Mouse (Mus musculus) left cerebral cortex, postnatal 36 days (tissue): Measurements from ENCODE around the gene Tor1aip1. TPM values are rescaled to one million over a fixed set of nuclear protein-coding genes. Genes with fewer than 3 reads are reported as not detected.

Experiments used
- DNase-seq, 2 experiments: peaks; one replicate each; pipeline ENCODE4 v3.0.0; 2021 to 2022; ENCODE audit warnings: low spot score in 2 of 2, mixed read lengths in 1 of 2
- intact Hi-C: fragments of 180-260 bp; cut with DNase I; formaldehyde crosslinking; loops from one replicate; pipeline ENCODE4 v1.15.1; 2025
- total RNA-seq, 2 experiments: library from RNA; stranded (reverse); gene quantifications; 2 replicates each; pipeline ENCODE4 v1.2.3; 2021

Tor1aip1 gene
- total RNA-seq, 2 experiments from 2014 or later: 26.4 to 30.6 TPM

GRCm38 (mm10) chr1:156035269-156035929 is 881 bp downstream of the Tor1aip1 start, which contains the start of gene Tor1aip2:
Tor1aip2 (plus strand) TSS chr1:156035403.
- intact Hi-C loops: no loop called here
- DNase-seq: no peak

- intact Hi-C loops: no loop called here
- DNase-seq: no peak
These were observed 1.6 kb downstream of the Tor1aip1 start for GRCm38 (mm10) chr1:156034661-156035060.

DNA sequence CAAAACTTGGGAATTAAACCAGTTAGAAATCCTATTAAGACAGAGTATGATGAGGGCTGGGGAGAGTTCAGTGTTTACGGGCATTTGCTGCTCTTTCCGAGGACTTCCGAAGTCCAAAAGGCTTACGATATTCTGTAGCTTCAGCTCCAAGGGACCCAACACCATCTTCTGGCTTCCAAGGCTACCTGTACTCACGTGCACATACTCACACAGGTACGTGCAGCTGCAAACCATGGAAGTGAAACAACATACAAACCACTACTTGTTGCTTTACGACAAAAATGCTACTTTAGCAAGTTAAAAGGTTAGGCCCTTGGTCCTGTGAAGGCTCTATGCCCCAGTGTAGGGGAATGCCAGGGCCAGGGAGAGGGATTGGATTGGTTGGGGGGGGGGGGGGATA is 2.4 kb downstream of the Tor1aip1 start:
- intact Hi-C loops: no loop called here
- DNase-seq: no peak

DNA sequence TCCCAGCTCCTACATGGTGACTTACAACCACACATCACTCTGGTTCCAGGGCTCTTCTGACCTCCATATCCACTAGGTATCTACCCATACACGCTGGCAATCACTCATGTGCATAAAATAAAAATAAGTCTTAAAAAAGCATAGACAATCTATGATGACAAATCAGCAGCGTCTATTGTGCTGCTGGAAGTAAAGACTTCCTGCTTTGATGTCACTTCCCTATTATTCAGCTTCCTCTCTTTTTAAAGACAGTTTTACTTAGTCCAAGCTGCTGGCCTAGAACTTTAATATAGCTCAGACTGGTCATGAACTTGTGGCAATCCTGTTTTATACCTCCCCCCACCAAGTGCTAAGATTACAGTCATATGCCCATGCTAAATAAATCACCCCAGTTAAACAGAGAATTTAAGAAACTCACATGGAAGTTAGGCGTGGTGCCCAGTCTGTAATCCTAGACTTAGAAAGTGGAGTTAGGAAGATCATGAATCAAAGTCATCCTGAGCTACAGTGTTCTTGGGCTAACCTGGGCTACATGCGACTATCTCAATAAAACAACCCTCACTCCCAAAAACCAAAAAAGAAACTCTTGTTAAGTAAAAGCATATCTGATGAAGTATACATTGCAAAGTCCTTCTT is 7.8 kb downstream of the Tor1aip1 start:
- intact Hi-C loops: no loop called here
- DNase-seq: no peak

- intact Hi-C loops: no loop called here
- no peak for DNase-seq
These were observed 8.4 kb downstream of the Tor1aip1 start for GRCm38 (mm10) chr1:156027849-156028248.

- intact Hi-C loops: no loop called here
- no peak for DNase-seq
These were observed 11.3 kb downstream of the Tor1aip1 start for GRCm38 (mm10) chr1:156024831-156025503.

- intact Hi-C loops: no loop called here
- no peak for DNase-seq
These were observed 15.9 kb downstream of the Tor1aip1 start for GRCm38 (mm10) chr1:156020402-156020801.

DNA sequence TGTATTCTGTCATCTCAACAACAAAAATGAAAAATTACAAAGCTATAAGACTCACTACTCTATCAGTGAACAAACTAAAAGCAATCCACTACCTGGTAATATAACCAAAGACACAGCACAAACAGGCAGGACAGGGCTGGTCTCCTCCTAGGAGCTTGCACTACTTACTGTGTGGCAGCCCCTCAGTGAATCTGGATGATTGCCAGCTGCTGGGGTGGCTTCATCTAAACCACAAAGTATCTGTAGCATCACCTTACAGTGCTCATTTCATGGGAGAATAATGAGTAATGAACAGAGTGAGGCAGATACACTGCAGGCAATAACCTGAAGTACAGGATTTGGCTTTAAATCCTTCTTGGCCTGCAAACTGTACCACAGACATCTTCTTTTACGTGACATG is 16.5 kb downstream of the Tor1aip1 start:
- DNase-seq: no peak
- intact Hi-C loops: loop anchor here (10.0 kb wide), 1 partner anchor 85 kb away; no protein-coding TSS in a partner anchor

- intact Hi-C loops: no loop called here
These were observed 27.3 kb downstream of the Tor1aip1 start for GRCm38 (mm10) chr1:156009003-156009402.

GRCm38 (mm10) chr1:156005906-156006305 is 30.4 kb downstream of the Tor1aip1 start:
- intact Hi-C loops: no loop called here
- DNase-seq: no peak

More at GRCm38 (mm10) chr1:156009003-156009402, 27.3 kb downstream of the Tor1aip1 start:
- DNase-seq: no peak

- intact Hi-C loops: no loop called here
- DNase-seq: no peak
These were observed 32.9 kb downstream of the Tor1aip1 start for GRCm38 (mm10) chr1:156003201-156003935.

GRCm38 (mm10) chr1:156002366-156002765 is 33.9 kb downstream of the Tor1aip1 start:
- intact Hi-C loops: no loop called here
- no peak for DNase-seq

DNA sequence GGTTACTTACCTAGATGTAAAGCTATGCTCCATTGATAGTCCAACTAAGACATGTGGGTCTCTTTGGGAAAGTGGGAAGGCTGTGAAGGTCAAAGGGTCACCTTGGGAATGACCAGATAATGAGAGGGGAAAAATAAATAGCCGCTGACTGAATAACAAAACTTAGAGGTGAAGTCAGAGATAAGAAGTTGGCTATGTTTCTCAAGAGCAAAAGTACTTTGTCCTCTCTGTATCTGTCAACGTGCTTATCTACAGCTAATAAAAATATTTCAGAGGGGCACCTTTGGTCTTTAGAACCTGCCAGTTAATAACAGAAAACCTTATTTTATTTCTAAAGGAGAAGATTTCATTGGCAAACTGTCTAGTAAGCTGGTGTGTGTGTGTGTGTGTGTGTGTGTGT is 40.7 kb downstream of the Tor1aip1 start:
- no peak for DNase-seq
- intact Hi-C loops: no loop called here

GRCm38 (mm10) chr1:155994524-155994923 is 41.8 kb downstream of the Tor1aip1 start:
- intact Hi-C loops: no loop called here
- DNase-seq: no peak

GRCm38 (mm10) chr1:155990391-155990790 is 45.9 kb downstream of the Tor1aip1 start:
- intact Hi-C loops: no loop called here
- no peak for DNase-seq

- no peak for DNase-seq
- intact Hi-C loops: no loop called here
These were observed 46.9 kb downstream of the Tor1aip1 start for GRCm38 (mm10) chr1:155989387-155989786.

DNA sequence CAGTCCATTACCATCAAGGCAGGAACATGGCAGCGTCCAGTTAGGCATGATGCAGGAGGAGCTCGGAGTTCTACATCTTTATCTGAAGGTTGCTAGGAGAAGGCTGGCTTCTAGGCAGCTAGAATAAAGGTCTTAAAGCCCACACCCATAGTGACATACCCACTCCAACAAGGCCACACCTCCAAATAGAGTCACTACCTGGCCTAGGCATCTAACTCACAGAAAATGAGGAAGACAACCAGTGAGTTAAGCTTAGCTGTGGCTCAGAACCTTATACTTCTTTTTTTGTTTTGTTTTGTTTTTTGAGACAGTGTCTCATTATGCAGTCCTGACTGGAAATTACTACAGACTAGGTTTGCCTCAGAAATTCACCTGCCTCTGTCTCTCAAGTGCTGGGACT is 48.7 kb downstream of the Tor1aip1 start:
- intact Hi-C loops: no loop called here
- no peak for DNase-seq

- intact Hi-C loops: loop anchor here (5.0 kb wide), 1 partner anchor 702 kb away; no protein-coding TSS in a partner anchor
- DNase-seq: no peak
These were observed 61.3 kb downstream of the Tor1aip1 start for GRCm38 (mm10) chr1:155974931-155975330.

DNA sequence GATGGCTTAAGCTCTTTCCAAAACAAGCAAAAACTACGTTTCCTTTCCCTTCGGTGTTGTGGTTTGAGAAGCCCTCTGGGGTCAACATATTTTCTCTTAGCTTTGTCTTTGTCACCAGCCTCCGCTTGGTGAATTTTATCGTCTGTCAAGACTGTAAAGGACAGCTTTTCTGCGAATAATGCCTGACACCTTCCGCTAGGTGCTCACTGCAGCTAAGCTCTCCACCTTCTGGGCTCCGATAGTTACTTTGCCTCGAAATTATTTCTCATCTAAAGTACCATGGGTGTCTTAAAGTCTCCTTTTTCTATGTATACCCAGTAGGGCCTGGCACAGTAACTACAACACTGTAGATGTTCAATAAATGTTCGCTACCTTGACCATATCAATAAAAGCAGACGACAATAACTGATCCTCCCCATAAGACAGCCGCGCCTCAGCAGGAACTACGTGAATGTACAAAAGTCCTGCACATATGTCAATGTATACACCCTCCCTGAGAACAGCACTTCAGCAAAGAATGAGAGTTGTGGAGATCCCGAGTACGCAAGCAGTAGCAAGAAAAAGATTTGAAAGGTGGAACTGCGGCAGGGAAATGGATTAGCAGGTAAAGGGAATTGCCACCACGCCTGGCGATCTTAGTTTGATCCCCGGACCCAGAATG is 62.4 kb downstream of the Tor1aip1 start:
- peak in 1 of 2 experiments; percentile 19 for DNase-seq
- intact Hi-C loops: loop anchor here (1.0 to 5.0 kb wide), 2 partner anchors 62 to 703 kb away; partner anchors contain the start of gene Tor1aip1
